Mouse (Mus musculus): ENCODE results near the gene Dlg5.

GRCm38 (mm10) chr14:24244330-24245176, 1.2 kb downstream of the Dlg5 start:
- TF ChIP-seq CTCF (IDR thresholded peaks at IDR 0.05; ENCODE audit: low read depth, low read length) (no peak), POLR2A (IDR thresholded peaks at IDR 0.05; ENCODE audit: insufficient read depth, low read length) (no peak), EP300 (IDR thresholded peaks at IDR 0.05; ENCODE audit: insufficient read depth, low read depth, low read length) (no peak)

Measured in ES-Bruce4 (cell line).